Mouse (Mus musculus) kidney, postnatal 4 days (tissue): ENCODE data around the gene Larp6.

Experiments used
- DNase-seq, 2 experiments: peaks; one replicate each; pipeline ENCODE4 v3.0.0; 2021; ENCODE audit warnings: mixed read lengths in 2 of 2

Gene Larp6

GRCm38 (mm10) chr9:60768393-60768792 is 55.6 kb downstream of the Larp6 start:
- peak; percentile 30 to 44 for DNase-seq

- no peak for DNase-seq
These were observed 56.9 kb downstream of the Larp6 start for GRCm38 (mm10) chr9:60769711-60770111.

- no peak for DNase-seq
These were observed 60.9 kb downstream of the Larp6 start for GRCm38 (mm10) chr9:60773713-60774112.

GRCm38 (mm10) chr9:60776899-60777298 is 64.1 kb downstream of the Larp6 start:
- DNase-seq, result no peak

GRCm38 (mm10) chr9:60782057-60782789 is 69.4 kb downstream of the Larp6 start:
- DNase-seq, result no peak

GRCm38 (mm10) chr9:60785069-60785468 is 72.3 kb downstream of the Larp6 start:
- no peak for DNase-seq

- DNase-seq, result no peak
These were observed 74.8 kb downstream of the Larp6 start for GRCm38 (mm10) chr9:60787517-60788110.
